Mouse (Mus musculus) small intestine, adult 2 months (tissue): ENCODE measurements around the gene Car1.

Source experiments
- CTCF ChIP-seq: fragments of 200-500 bp; IDR thresholded peaks from 2 replicates; pipeline ENCODE4 v1.5.1; 2012; ENCODE audit warnings: low read depth, mild to moderate bottlenecking, control low read depth, inconsistent platforms, low read length, moderate library complexity, mixed read lengths; ENCODE audit not compliant: insufficient replicate concordance, insufficient read length; ENCODE audit errors: extremely low read depth
- POLR2A ChIP-seq: fragments of 200-500 bp; IDR thresholded peaks from 2 replicates; pipeline ENCODE4 v1.6.1; 2012; ENCODE audit warnings: low read depth, mild to moderate bottlenecking, control low read depth, inconsistent platforms, low read length, moderate library complexity

- TF ChIP-seq CTCF (no peak), POLR2A (no peak)
Measured at GRCm38 (mm10) chr3:14780212-14780611, 28.0 kb downstream of the Car1 start.
